Mouse (Mus musculus) erythroblast, embryonic 14.5 days (primary cell): Measurements from ENCODE around the gene Tmem184a.

Experiments used
- GATA1 ChIP-seq: IDR thresholded peaks from 2 replicates; pipeline ENCODE4 v1.6.1; 2012; ENCODE audit warnings: low read length, inconsistent platforms, mixed read lengths
- TAL1 ChIP-seq: IDR thresholded peaks from 3 replicates; pipeline ENCODE4 v1.6.1; 2012; ENCODE audit warnings: low read length, inconsistent platforms, mixed read lengths

- TF ChIP-seq GATA1 = no peak
- TF ChIP-seq TAL1 = no peak
Observed at GRCm38 (mm10) chr5:139776966-139777365, 42.8 kb downstream of the Tmem184a start.
